Mouse (Mus musculus): ENCODE results near the gene Tjp1.

The Tjp1 gene

DNA sequence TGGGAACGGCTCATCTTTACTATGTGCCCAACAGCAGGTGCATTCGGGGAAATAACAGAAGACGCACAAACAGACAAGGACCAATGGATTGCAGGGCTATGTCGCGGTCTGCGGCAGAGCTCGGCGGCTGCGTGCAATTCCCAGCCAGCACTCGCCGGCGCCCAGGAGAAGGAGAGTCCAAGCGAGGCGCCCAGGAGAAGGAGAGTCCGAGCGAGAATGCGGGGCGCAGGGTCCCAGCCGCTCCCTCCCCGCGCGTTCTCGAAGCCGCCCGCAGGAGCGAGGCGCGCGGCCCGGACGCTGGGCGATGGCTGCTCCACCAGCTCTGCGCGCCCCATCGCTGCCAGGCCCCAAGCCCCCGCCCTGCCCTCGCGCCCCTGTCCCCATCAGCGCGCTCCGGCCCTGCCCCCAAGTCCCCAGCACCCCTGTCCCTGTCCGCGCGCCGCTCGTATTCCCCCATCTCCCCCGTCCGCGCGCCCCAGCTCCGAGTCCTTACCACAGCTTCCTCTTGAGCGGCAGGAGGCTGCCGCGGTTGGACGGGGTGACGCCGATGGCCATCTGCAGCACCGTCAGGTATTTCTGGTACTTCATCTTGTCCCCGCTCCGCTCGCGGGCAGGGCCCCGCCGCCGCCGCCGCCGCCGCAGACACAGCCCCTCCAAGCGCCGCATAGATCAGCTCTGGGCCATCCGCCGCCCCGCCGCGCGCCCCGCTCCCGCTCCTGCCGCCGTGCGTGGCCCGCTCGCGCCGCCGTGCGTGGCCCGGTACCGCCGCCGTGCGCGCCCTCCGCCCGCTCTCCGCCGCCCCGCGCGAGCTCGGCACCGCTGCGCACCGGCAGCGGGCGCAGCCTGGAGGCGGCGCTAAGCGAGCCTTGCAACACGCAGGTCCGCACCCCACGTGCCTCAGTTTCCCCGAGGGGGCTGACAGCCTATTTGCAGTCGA lies at the start of gene Tjp1:
Tjp1 (minus strand) TSS at position 711 of the 937 bp plus-strand sequence.
- DNase-seq (ENCODE audit: low spot score), result peak; percentile 62

DNA sequence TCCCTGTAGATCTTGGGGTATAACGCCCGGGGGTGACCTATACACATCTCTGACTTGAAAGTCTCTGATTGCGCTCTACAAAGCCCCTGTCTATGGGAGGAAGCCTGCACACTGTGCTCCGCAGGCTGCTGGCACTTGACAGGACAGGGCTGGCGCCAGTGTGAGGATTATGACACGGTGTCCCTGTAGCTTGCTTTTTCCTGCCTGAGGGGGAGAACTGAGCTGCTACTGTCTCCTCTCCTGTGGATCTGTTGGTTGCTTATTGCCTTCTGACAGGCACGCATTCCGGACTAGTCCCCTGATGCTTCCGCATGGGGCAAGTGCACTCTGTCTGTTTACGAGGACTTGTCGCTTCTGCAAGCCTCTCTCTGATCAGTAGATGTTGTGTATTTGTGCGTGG lies 49.5 kb upstream of the Tjp1 start:
- peak; percentile 54 for DNase-seq (ENCODE audit: low spot score)

DNA sequence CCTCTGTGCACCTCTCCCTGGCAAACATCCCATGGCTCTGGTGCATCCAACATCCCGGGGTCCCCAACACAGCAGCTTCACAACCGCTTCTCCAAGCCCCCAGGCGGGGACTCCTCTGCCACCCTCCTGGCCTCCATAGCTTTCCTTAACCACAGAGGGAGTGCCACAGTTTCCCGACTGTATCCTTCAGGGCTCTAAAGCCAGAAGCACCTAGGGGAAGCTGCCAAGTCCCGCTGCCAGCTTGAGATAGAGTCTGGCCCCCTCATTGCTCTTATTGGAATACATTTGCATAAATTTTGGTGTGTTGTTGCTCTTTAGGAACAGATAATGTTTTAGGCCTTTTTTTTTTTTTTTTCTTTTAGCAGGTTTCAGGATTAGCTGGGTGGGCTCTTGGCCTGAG lies 45.1 kb upstream of the Tjp1 start:
- DNase-seq (ENCODE audit: low spot score), result no peak

DNA sequence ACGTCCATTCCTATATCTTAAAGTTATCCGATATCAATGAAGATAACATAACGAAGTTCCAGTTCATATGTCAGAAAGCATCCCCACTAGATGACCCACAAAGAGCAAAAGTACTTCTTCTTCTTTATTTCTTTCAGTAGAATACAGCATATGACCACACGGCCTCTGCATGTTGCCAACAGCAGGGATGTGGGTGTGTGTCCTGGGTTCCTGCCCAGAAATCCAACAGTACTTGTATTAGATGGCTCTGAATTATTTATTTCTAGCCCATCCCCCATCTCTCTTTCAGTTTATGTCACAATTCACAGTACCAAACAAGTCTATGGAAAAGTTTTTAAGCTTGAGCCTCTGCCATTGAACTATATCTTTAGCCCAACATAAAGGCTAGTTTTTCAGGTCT lies 43.1 kb upstream of the Tjp1 start:
- DNase-seq (ENCODE audit: low spot score), result no peak

DNA sequence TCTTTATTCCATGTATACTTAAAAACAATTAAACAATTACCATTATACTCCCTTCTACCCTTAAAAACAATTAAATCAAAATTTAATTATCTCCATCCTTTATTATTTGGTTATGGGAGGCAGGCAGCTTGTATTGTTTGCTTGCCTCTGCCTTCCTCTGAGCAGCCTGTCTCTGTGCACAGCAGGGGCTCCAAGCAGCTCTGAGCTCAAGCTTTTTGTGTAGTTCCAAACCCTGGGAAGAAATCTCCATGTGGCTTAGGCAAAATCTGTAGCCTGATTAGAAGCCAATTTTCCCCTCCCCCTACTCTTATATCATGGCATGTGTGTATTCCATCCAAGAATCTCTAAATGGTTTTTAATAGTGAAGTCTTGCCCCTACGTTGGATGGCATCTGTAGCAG lies 28.4 kb upstream of the Tjp1 start:
- DNase-seq (ENCODE audit: low spot score), result no peak

DNA sequence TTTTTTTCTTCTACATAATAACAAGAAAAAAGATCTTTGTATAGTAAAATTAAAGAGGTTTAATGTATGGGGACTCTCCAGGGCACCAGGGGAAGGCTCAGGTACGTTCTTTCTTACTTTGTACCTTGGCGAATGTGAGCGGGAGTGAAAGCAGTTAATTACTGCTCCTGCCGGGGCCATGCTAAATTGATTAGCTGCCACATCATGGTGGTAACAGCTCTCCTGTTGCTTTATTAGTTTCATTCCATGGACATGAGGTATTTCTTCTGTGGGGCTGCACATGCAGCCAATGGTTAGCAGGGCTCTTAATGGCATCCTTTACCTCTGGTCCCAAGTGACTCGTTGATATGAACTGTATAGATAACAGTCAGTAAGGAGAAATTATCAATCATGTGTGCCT lies 18.2 kb upstream of the Tjp1 start:
- no peak for DNase-seq (ENCODE audit: low spot score)

DNA sequence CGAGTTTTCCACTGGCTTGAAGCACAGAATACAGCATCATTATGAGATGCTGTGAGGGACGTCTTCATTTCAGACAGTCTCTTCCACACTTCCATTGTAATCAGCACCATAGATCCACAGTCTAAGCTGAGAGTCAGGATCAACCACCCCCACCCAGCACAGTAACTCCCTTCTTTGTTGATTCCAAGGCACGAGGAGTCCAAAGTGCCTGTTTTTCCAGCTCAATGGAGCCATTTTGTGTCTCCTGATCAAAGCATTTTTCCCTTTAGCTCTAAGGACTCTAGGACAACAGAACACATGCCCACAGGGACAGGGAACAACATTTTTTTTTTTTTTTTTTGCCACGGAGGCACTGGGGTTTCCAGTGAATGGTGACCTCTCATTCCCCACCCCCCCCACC lies 5.1 kb upstream of the Tjp1 start:
- DNase-seq (ENCODE audit: low spot score), result no peak

DNA sequence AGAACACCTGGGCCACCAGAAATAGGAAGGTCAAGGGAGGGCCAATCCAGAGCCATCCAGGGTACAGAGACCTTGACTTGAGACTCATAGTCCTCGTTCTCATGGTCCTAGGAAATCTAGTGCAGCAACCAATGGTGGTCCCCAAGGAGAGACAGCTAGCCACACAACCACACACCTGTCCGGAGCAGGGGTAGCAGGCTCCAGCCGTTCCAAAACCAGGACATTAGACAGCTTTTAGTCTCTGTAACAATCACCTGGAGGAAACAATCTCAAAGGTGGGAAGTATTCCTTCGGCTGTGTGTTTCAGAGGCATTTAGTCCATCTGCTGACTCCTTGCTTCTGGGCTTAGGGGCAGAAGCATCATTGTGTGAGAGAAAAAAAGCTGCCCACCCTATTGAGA lies 4.5 kb downstream of the Tjp1 start:
- no peak for DNase-seq (ENCODE audit: low spot score)

DNA sequence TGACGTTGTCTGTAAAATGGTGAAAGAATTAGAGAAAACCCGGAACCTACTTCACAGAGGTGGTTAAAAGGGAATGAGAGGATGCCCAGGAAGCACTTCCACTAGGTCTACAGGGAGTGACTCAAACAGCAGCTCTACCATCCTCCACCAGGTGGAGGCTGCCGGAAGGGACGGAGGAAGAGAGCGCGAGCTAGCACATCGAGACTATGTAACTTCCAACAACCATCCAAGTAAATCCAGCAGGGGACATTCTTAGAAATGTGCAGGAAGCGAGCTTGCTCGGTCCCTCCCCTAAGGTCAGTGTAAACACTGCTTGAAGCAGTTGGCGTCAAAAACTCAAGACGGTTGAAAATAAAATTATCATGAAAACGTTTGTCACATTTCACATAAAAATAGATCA lies 5.1 kb downstream of the Tjp1 start:
- DNase-seq (ENCODE audit: low spot score), result no peak

DNA sequence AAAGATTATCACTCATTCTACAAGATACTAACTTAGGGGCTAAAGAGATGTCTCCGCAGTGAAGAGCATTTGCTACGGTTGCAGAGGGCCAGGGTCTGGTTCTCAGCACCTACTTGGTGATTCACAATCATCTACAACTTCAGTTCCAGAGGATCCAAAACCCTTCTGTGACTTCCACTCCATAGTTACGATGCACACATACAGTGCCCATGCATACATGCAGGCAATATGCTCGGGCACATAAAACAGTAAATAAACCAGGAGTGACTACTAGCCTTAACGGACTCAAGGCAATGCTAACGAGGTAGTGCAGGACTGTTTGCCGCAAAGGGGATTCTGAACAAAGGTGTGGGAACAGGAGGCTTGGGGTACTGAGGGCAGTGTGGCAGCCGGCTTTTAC lies 7.0 kb downstream of the Tjp1 start:
- no peak for DNase-seq (ENCODE audit: low spot score)

DNA sequence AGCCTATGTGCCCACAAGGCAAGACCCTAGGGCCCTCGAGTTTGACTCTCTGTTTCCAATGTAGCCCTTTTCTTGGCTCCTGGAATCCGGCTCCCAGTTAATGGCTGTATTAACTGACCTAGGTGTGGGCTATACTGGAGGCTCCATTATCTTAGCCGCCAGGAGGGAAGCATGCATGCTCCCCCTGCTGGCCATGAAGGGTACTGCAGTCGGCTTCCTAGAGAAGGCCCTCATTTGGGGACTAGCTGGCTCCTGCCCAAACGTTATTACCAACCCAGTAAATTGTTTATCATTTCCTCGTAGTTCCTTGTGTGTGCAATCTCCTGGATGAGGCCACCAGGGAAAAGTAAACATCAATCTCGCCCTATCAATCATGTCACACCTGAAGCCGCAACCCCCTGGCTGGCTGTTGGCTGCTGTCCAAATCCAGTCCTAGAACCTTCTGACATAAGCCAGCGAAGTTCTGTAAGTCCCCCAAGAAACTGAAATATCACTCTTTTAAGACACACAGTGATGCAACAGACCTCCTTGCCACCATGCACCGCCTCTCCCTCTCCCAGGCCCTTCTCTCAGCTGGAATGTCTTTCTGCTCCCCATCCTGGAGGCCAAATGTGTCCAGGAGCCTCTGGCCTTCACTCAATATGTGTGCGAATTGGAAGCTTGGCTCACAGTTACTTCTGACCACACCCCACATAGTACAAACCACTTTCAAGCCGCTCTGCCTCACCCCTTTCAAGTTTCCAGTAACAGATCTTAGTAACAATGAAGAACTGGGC lies 7.6 kb downstream of the Tjp1 start:
- peak; percentile 88 for DNase-seq (ENCODE audit: low spot score)

DNA sequence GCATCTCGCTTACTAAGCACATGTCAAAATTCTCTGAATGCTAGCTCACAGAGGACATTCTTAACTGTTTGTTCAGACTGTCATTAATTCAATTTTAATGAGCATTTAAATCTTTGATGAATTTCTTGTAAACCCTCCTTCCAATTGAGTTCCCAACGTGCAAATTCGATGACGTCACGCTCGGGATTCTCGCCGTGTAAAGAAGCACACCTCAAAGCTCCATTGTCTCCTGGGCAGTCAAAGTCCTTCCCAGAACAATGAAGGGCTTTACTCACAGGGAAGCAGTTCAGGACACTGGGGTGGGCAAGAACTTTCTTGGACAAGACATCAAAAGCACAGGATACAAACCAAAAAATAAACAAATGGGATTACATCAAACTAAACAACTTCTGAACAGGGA lies 10.7 kb downstream of the Tjp1 start:
- no peak for DNase-seq (ENCODE audit: low spot score)

DNA sequence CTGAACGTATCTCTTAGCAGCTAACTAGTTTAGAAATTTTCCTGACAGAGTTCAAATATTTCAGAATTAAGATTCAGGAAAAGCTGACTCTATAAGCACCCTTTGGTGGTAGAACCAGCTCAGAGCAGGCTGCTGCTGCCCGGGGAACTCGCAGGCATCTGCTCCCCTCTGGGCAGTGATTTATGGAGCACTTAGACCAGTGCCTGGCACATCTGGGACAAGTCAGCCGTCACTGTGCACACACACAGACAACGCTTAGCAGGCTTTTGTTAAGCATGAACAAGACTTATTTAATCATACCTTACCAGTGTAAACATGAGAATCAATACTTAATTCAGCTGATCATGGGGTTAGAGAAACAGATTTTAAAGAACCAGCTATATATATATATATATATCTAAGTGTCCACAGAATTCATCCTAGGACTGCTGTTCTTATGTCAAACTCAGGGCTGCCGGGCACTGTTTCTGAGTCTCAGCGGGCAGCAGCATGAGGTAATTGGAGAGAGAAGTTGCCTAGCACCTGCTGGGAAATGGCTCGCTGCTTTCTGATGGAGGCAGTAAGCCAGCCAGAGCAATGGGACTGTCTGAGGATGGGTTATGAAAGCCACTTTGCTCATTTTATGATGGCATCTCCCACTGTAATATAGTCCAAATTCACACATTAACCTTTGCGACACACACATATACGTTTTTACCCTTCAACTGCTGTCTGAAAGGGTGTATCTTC lies 14.0 kb downstream of the Tjp1 start:
- DNase-seq (ENCODE audit: low spot score), result no peak

DNA sequence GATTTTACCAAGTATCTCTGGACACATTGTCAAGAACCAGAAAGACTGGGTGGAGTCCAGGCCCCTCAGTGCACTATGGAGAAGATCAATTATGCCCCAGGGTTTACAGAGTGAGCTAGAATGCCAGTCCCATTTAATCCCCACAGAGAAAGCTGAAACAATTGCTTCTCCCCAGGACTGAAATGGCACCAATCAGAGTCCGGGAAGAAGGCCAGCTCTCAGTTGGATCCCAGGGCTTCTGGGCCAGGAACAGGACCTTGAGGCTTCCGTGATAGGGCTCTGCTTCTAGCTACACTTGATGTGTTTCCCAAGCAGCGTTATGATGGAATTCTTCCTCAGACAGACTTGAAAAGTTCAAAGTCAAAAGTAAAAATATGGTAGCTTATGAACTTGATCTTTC lies 18.2 kb downstream of the Tjp1 start:
- DNase-seq (ENCODE audit: low spot score), result peak; percentile 58

DNA sequence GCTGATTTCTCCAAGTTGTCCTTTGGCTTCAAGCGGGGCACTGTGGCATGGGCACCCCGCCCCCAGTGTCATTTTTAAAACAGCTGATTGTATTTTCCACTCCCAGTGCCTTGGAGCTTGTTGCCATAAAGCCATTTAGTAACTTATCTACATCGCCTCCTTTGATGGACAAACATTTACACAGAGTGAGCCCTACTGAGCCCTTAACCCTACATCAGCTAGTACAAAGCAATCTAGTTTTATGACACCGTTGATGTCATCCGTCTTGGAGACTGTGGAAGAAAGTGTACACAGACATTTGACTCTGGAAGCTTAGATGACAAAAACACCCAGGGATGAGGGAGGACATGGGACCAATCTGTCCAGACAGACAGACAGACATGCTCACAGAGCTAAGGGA lies 20.2 kb downstream of the Tjp1 start:
- no peak for DNase-seq (ENCODE audit: low spot score)

DNA sequence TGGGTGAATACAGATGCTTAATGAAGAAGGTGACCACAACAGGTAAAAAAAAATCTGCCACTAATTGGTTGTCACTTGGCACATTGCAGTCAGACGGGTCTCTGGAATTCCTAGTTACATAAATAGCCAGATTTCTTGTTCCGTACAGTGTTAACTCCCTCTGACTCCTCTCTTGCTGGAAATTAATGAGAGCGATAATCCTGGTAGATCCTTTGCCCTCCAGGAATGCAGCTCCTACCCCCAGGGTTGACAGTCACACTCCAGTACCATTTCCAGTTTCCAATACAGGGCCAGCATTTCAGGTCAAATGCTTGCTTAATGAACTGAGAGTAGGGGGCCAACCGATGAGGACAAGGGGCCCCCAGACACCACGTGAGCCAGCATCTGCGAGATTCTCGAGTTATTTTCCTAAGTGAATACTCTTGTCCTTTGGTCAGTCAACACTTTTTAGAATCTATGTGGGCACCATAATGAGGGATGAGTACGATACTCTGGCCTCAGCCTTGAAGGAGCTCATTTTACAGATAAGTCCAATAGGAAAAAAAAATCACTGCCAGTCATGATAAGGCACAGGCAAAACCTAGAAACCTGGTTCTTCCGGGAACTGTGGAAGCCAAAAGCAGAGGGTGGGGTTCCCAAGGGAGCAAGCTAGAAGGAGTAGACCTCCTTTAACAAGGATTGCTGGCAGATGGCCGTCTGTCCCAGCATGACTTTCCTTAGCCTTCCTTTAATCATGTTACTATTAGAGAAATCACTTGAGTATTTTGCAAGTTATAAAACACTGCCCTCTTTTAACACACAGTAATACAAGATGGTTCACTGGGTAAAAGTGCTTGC lies 24.9 kb downstream of the Tjp1 start:
- DNase-seq (ENCODE audit: low spot score), result peak; percentile 60

DNA sequence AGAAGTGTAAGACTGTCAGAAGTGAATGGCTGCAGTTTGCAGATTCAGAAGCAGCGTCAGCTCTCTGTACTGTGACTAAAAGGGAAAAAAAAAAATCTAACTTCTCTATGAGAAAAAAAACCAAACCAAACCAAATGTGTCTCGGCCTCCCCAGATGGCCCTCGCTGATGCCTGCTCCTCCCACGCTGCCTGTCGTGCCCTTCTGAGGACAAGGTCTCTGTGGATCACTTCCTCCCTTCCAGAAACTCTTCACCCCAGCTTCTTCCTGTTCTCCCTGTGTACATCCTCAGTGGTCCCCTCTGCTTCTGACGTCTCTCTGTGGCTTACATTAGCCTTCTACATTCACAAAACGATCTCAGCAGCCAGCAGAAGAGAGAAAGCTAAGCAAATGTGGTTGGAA lies 26.8 kb downstream of the Tjp1 start:
- DNase-seq (ENCODE audit: low spot score), result no peak

DNA sequence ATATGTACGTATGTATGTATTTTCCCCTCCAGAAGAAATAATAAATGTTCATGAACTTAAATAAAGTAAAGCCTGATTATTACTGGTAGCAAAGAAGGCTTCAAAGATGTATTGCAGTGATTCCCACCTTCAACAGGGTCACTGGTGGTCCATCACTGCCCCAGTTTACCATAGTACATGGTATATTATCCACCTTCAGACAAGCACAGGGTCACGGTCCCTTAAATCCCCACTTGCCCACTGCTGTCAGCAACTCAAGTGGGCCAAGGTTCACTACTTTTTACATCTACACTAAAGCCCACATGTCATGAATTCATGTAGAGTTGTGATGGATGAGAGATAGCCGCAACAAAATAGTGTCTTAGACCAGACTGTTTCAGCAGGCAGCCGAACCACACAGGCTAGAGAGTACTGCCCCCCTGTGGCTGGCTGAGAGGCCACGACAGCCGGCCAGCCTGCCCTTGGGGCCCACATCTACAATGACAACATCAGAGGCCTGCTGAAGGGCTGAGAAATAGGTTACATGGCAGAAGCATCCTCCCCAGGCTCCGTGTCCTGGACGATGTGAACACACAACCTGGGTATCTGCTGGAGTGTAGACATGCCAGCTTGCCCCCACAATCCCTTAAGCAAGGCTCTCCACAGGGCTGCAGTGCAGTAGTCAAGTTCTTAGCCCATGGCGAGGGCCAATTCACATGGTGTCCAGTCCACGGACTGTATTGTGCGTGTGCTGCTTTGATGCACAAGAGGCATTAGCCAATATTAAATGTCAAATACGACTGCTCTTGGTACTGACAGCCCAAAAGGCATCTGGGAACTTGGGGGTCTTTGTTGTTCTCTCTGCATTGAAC lies 29.6 kb downstream of the Tjp1 start:
- peak; percentile 86 for DNase-seq (ENCODE audit: low spot score)

DNA sequence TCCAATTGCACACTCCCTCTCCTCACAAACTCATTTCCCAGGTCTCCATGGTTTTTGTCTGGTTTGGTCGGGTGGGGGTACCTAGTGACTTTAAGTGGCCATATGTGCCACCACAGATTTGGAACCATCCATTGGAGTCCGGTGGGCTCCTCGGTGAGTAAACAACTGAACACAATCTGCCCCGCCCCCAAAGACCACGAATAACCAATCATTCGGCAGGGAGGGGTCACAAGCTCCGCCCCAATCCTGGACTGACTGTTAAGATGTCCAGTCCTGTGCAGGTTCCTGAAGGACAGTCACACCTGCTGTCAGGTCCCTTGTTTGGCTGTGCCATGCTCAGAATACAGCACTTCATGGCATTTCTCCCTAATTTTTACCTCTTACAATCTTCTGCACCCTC lies 37.1 kb downstream of the Tjp1 start:
- DNase-seq (ENCODE audit: low spot score), result peak; percentile 54

DNA sequence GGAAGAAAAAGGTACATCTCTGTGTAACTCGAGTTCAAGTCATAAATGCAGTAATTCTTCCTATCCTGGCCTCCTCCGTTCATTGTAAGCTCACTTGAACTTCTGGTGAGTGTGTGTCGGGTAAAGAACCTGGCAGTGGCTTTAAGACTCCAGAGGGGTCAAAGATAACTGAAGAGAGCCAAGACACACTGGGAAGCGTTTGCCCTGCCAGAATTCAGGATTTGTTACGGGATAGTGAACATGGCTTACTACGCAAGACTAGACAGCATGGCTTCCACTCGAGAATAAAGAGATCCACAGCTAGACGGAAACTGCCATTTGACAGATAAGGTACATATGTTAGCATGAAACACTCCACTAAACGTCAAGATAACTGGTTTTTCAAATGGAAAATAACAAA lies 37.8 kb downstream of the Tjp1 start:
- DNase-seq (ENCODE audit: low spot score), result no peak

DNA sequence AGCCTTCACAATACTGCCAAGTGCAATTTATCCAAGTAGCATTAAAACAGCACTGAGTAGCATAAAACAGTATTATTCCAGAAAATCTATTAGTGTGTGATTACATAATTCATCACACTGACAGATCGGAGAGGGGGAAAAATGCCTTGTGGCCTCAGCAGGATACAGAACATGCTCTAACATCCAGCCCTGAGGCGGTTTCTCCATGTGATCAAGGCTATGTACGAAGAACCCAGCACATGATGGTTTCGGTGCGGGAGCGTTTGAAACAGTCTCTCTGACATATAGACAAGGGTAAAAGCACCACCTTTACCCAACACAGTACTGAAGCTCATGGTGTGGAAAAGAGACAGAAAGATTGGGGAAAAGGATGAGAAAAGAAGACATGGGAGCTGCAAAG lies 38.4 kb downstream of the Tjp1 start:
- DNase-seq (ENCODE audit: low spot score), result no peak
